Mouse (Mus musculus) myocyte (in vitro differentiated cells): ENCODE data around the gene Ephb6.

Experiments
- CEBPB ChIP-seq: IDR thresholded peaks from 2 replicates; pipeline ENCODE4 v1.6.1; 2011; ENCODE audit warnings: mild to moderate bottlenecking, moderate library complexity; ENCODE audit not compliant: poor library complexity, insufficient read depth, severe bottlenecking
- E2F4 ChIP-seq: IDR thresholded peaks from one replicate; pipeline ENCODE4 v1.6.1; 2011; ENCODE audit warnings: mild to moderate bottlenecking, control low read depth, moderate library complexity; ENCODE audit not compliant: insufficient read depth
- MAX ChIP-seq: IDR thresholded peaks from one replicate; pipeline ENCODE4 v1.6.1; 2011; ENCODE audit warnings: low read depth, mild to moderate bottlenecking, control low read depth
- MYOG ChIP-seq, 3 experiments: IDR thresholded peaks; one replicate each; pipeline ENCODE4 v1.6.1; 2011; ENCODE audit warnings: control low read depth in 2 of 3, low read depth in 2 of 3, mild to moderate bottlenecking in 2 of 3; ENCODE audit not compliant: insufficient read length in 2 of 3, control insufficient read depth in 1 of 3, insufficient read depth in 1 of 3
- POLR2A ChIP-seq: IDR thresholded peaks from one replicate; pipeline ENCODE4 v1.6.1; 2011; ENCODE audit warnings: low read depth, mild to moderate bottlenecking, control low read depth, moderate library complexity; ENCODE audit not compliant: insufficient read length
- POLR2AphosphoS2 ChIP-seq: IDR thresholded peaks from one replicate; pipeline ENCODE4 v1.6.1; 2011; ENCODE audit warnings: low read depth, control low read depth; ENCODE audit not compliant: insufficient read length
- SRF ChIP-seq: IDR thresholded peaks from one replicate; pipeline ENCODE4 v1.6.1; 2011; ENCODE audit warnings: low read depth; ENCODE audit not compliant: control insufficient read depth, insufficient read length
- TCF12 ChIP-seq: IDR thresholded peaks from one replicate; pipeline ENCODE4 v1.6.1; 2011; ENCODE audit warnings: mild to moderate bottlenecking, control low read depth; ENCODE audit not compliant: poor library complexity, insufficient read depth, severe bottlenecking
- TCF3 ChIP-seq: IDR thresholded peaks from one replicate; pipeline ENCODE4 v1.6.1; 2011; ENCODE audit warnings: low read depth, control low read depth; ENCODE audit not compliant: insufficient read length
- USF1 ChIP-seq: IDR thresholded peaks from one replicate; pipeline ENCODE4 v1.6.1; 2011; ENCODE audit warnings: low read depth, mild to moderate bottlenecking, control low read depth, moderate library complexity

- TF ChIP-seq MAX (no peak), POLR2A (no peak), USF1 (no peak), TCF3 (no peak), TCF12 (no peak), E2F4 (no peak), SRF (no peak), POLR2AphosphoS2 (no peak), MYOG (IDR thresholded peaks at IDR 0.05; ENCODE audit: control insufficient read depth in 1 of 3, insufficient read depth in 1 of 3, insufficient read length in 2 of 3, low read depth in 2 of 3) (no peak), CEBPB (no peak)
Measured at GRCm38 (mm10) chr6:41576526-41577097, 28.7 kb upstream of the Ephb6 start.
